Mouse (Mus musculus) forebrain, embryonic 14.5 days (tissue): ENCODE measurements around the gene Adap2. TPM values are rescaled to one million over a fixed set of nuclear protein-coding genes. Genes with fewer than 3 reads are reported as not detected.
A peak's percentile ranks its signal among the peaks of the same experiment; 100 is the strongest.
"Not testable (repeated sequence)": the region's sequence is repeated elsewhere in the genome, so short reads cannot be mapped to it uniquely, and the experiment has no call there.

ENCODE experiments used
- ATAC-seq: fragments of 200-750 bp; cut with Nextera tagmentation; 2 replicates; pipeline ENCODE4 v1.8.0; 2017; ENCODE audit warnings: mild to moderate bottlenecking, moderate library complexity
- DNase-seq: peaks from one replicate; pipeline ENCODE4 v3.0.0-alpha.2; 2015; ENCODE audit warnings: low spot score
- H3K27ac ChIP-seq: fragments of 300-500 bp; sonication (generic); 2 replicates; pipeline ENCODE4 v1.5.1; 2014; ENCODE audit warnings: low read depth, mild to moderate bottlenecking, control low read depth, low read length, moderate library complexity
- H3K27me3 ChIP-seq: fragments of 300-500 bp; sonication (generic); replicated peaks from 2 replicates; pipeline ENCODE4 v1.6.1; 2014; ENCODE audit warnings: low read length, control low read depth, mixed read lengths; ENCODE audit not compliant: control insufficient read depth, insufficient read depth
- H3K36me3 ChIP-seq: fragments of 300-500 bp; sonication (generic); 2 replicates; pipeline ENCODE4 v1.6.1; 2014; ENCODE audit warnings: low read length, control low read depth; ENCODE audit not compliant: control insufficient read depth, insufficient read depth
- H3K4me1 ChIP-seq: fragments of 300-500 bp; sonication (generic); 2 replicates; pipeline ENCODE4 v1.6.1; 2014; ENCODE audit warnings: antibody characterized with exemption, low read length, control low read depth; ENCODE audit not compliant: control insufficient read depth, insufficient read depth
- H3K4me2 ChIP-seq: fragments of 300-500 bp; sonication (generic); 2 replicates; pipeline ENCODE4 v1.6.1; 2014; ENCODE audit warnings: mild to moderate bottlenecking, control low read depth, low read length
- H3K4me3 ChIP-seq: fragments of 300-500 bp; sonication (generic); 2 replicates; pipeline ENCODE4 v1.5.1; 2014; ENCODE audit warnings: low read depth, low read length, control low read depth
- H3K9ac ChIP-seq: fragments of 300-500 bp; sonication (generic); 2 replicates; pipeline ENCODE4 v1.6.1; 2014; ENCODE audit warnings: mild to moderate bottlenecking, low read length, control low read depth, moderate library complexity
- H3K9me3 ChIP-seq: fragments of 300-500 bp; sonication (generic); replicated peaks from 2 replicates; pipeline ENCODE4 v1.6.1; 2016; ENCODE audit warnings: low read length, control low read depth, mixed read lengths; ENCODE audit not compliant: control insufficient read depth
- WGBS: fragments of 180-500 bp; shearing (Covaris S2); extraction: QIAGEN DNeasy Blood & Tissue Kit; methylation state at CpG from one replicate; pipeline ENCODE4 v1.1.7; 2014; 5-methylcytosine and 5-hydroxymethylcytosine counted together
- polyA plus RNA-seq: library from polyadenylated mRNA; unstranded; fragments of >200 nt; fragmentation: Nextera tagmentation; extraction: Ambion mirVana; gene quantifications from 2 replicates; pipeline ENCODE4 v1.2.1, GENCODE M21; 2014

Adap2 gene
- polyA plus RNA-seq, 1 experiment from 2014 or later: 2.0 TPM

DNA sequence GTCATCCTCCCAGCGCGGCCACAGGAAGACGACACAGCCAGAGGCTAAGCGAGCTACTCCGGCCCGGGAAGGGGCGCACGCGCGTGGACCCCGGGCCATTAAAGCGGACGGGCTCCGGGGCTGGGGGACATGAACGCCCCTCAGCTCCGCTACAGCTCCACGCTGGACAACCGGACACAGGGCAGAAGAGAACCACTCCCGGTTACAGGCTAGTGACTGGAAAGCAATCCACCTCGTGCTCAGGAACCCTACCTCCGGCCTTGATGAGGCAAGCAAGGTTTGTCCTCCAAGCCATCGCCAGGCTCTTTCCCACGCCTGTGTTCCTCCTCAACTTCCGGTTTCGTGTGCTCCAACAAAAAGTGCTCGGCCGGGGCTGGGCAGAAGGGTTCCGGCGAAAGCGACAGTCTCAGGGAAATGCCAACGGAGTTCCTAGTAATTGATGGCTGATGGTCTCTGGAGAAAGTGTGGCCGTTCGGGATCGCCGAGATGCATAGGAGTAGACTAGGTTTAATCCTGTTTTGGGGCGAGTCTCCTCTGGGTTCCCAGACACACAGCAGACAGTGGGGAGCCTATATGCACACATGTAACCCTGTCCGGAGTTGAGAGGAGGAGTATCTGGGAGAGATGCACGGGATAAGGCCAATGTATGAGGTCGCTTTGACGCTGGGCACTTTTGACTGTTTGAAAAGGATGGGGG, 11.9 kb upstream of the Adap2 start, which contains the start of gene Tefm:
TSS of gene Tefm (minus strand) at position 351 of the 697 bp plus-strand sequence.
- Histone ChIP-seq H3K4me1 (peaks cover 6% of the 10 kb centered on the region; the same call in 1 of the 2 replicates), H3K27ac (peak within 1 kb of the TSS; percentile 41; the same call in 1 of the 2 replicates), H3K4me3 (peak within 1 kb of the TSS; percentile 44), H3K9me3 (no peaks in the 10 kb centered on the region), H3K4me2 (peak within 1 kb of the TSS; percentile 61), H3K36me3 (peaks cover 17% of the 10 kb centered on the region; the same call in 1 of the 2 replicates), H3K9ac (peak within 1 kb of the TSS; percentile 65), H3K27me3 (no peaks in the 10 kb centered on the region)
- peak; percentile 96 for ATAC-seq
- DNase-seq: peak; percentile 91
- under 1% methylated on average over 40 of the region's 40 CpGs for WGBS

DNA sequence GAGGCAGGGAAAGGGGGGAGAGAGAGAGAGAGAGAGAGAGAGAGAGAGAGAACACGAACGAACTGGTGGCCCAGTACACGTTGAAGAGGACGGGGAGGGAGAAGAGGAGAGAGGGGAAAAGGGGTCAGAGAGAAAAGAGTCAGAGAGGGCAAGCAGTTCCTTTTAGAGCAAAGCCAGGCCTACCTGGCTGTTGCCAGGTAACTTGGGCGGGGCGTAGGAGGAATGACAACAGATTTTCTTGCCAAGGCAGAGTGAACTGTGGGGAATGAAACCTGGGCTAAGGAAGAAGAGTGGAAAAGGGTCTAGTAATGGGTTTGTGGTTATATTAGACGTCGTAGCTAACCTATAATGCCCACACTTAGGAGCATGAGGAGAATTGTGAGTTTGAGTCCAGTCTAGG, 11.0 kb upstream of the Adap2 start:
- 46% methylated on average over 8 of the region's 8 CpGs for whole genome bisulfite sequencing
- H3K9ac ChIP-seq: peak overlapping the region; percentile 65; the same call in 1 of the 2 replicates
- H3K4me1 ChIP-seq: peaks cover 6% of the 10 kb centered on the region; the same call in 1 of the 2 replicates
- no peak overlapping the region for H3K27ac ChIP-seq
- DNase-seq (no peak), ATAC-seq (no peak)
- H3K4me3 ChIP-seq: peak overlapping the region; percentile 44; the same call in 1 of the 2 replicates
- H3K4me2 ChIP-seq: peak overlapping the region; percentile 61
- H3K9me3 ChIP-seq: no peaks in the 10 kb centered on the region
- H3K36me3 ChIP-seq: peaks cover 15% of the 10 kb centered on the region; the same call in 1 of the 2 replicates
- no peaks in the 10 kb centered on the region for H3K27me3 ChIP-seq

DNA sequence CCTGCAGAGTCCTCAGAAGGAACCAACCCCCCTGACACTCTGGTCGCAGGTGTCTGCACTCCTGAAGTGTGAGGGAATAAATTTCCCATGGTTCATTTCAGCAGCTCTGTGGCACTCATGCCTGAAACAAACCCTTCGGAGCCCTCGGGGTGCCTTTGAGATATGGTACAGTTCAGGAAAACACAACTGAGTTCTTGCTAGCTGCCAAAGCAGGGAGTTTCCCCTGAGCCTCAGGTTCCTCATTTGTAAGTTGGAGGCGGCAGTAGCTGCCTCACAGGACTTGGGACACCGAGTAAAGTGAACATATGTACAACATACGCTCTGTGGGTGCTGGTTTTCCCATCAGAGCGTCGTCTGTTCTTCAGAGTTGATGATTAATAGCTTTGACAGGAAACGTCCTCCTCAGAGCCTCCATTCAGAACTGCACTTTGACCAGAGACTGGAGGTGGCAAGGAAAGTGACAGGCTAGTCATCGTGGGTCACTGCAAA, 8.1 kb upstream of the Adap2 start:
- ATAC-seq (no peak), DNase-seq (no peak)
- H3K27me3 ChIP-seq: no peaks in the 10 kb centered on the region
- 77% methylated on average over 10 of the region's 10 CpGs for WGBS
- H3K27ac ChIP-seq: no peak overlapping the region
- H3K36me3 ChIP-seq: no peaks in the 10 kb centered on the region
- H3K9me3 ChIP-seq: no peaks in the 10 kb centered on the region
- no peak overlapping the region for H3K4me2 ChIP-seq
- H3K4me3 ChIP-seq: no peak overlapping the region
- H3K4me1 ChIP-seq: peaks cover 6% of the 10 kb centered on the region; the same call in 1 of the 2 replicates
- H3K9ac ChIP-seq: no peak overlapping the region

DNA sequence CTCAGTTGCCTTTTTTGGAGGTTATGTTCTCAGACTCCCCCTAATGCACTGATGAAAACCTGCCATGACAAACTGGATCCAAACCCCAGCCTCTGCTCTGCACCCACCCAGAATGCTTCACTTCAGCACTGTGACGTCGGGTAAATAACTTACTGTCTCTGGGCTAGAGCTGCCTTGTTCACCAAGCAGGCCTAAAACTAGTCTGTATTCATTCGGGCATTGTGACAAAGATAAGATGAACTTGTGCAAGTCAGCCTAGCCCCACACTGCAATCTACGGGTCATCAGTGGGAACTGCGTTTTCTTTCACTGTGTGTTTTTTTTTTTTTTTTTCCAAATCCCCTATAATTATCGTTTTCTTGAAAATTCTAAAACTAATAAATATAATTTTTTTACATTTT, 6.2 kb upstream of the Adap2 start:
- DNase-seq (no peak), ATAC-seq (no peak)
- H3K27me3 ChIP-seq: 0 out of 2 replicates have a peak, but pooled peaks cover 5% of the 10 kb centered on the region
- peaks cover 3% of the 10 kb centered on the region; the same call in 1 of the 2 replicates for H3K4me1 ChIP-seq
- no peak overlapping the region for H3K4me2 ChIP-seq
- no peak overlapping the region for H3K27ac ChIP-seq
- no peaks in the 10 kb centered on the region for H3K9me3 ChIP-seq
- H3K9ac ChIP-seq: no peak overlapping the region
- no peak overlapping the region for H3K4me3 ChIP-seq
- 80% methylated on average over 6 of the region's 6 CpGs for WGBS
- H3K36me3 ChIP-seq: no peaks in the 10 kb centered on the region

DNA sequence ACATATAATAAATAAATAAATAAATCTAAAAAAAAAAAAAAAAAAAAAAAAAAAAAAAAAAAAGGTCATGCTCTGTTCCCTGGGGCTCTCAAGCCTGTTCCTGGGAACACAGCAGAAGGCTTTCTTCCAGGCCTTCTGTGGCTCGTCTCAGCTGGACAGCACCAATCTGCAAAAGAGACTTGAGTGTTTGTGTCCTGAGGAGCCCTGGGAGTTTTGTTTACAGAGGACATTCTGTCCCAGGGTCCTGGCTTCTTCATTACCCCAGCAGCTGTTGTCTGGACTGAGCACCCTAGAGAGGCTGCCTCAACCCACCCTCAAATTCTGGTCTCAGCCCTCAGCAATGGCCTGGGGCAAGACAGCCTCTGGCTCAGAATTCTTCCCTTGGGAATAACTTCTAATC, 5.6 kb upstream of the Adap2 start:
- Histone ChIP-seq H3K4me1 (no peaks in the 10 kb centered on the region), H3K4me2 (no peak overlapping the region), H3K27ac (no peak overlapping the region), H3K27me3 (peaks cover 8% of the 10 kb centered on the region), H3K9me3 (no peaks in the 10 kb centered on the region), H3K36me3 (no peaks in the 10 kb centered on the region), H3K4me3 (no peak overlapping the region), H3K9ac (no peak overlapping the region)
- no peak for DNase-seq
- 70% methylated on average over 1 of the region's 1 CpGs for WGBS
- ATAC-seq: no peak

DNA sequence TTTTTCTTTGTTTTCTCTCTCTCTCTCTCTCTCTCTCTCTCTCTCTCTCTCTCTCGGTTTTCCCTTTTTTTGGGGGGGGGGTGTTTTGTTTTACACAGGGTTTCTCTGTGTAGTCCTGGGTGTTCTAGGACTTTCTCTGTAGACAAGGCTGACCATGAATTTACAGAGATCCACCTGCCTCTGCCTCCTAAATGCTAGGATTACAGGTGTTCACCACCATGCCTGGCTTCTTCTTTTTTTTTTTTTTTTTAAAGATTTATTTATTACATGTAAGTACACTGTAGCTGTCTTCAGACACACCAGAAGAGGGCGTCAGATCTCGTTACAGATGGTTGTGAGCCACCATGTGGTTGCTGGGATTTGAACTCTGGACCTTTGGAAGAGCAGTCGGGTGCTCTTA, 4.9 kb upstream of the Adap2 start:
- H3K36me3 ChIP-seq, H3K9ac ChIP-seq, H3K4me1 ChIP-seq, H3K4me2 ChIP-seq, H3K4me3 ChIP-seq, H3K9me3 ChIP-seq, ATAC-seq, DNase-seq, H3K27ac ChIP-seq: not testable (repeated sequence)
- peaks cover 15% of the 10 kb centered on the region for H3K27me3 ChIP-seq
- WGBS: 75% methylated on average over 2 of the region's 4 CpGs

DNA sequence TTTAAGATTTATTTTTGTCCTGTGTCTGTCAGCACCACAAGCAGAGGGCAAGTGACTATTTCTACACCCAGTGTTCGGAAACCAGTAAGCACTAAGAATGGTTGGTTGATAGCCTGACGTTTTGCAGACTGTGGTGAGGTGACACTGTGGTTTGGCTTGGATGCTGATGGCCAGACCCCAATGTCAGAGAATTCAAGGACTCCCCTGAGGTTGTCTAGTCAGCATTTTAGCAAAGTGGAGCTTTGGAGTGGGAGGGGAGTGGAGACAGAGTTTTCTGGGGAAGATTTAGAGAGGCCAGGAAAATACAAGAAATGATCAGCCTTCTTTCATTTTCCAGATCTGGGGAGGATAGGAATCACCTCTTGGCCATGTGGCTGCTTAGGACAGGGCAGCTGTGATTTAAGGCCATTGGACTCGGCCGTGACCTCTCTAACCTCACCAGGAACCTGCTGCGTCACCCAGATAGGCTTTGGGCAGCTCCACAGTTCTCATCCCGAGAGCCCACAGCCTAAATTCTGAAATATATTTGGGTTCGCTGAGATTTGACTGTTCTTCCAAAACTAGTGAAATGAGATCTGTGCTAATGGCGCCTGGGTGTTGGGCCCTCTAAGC, 4.4 kb upstream of the Adap2 start:
- DNase-seq: no peak
- H3K27ac ChIP-seq: no peak overlapping the region
- H3K4me1 ChIP-seq: no peaks in the 10 kb centered on the region
- H3K4me2 ChIP-seq: no peak overlapping the region
- H3K9me3 ChIP-seq: no peaks in the 10 kb centered on the region
- ATAC-seq: no peak
- H3K4me3 ChIP-seq: no peak overlapping the region
- WGBS: 88% methylated on average over 8 of the region's 8 CpGs
- peaks cover 20% of the 10 kb centered on the region for H3K27me3 ChIP-seq
- H3K9ac ChIP-seq: no peak overlapping the region
- no peaks in the 10 kb centered on the region for H3K36me3 ChIP-seq

DNA sequence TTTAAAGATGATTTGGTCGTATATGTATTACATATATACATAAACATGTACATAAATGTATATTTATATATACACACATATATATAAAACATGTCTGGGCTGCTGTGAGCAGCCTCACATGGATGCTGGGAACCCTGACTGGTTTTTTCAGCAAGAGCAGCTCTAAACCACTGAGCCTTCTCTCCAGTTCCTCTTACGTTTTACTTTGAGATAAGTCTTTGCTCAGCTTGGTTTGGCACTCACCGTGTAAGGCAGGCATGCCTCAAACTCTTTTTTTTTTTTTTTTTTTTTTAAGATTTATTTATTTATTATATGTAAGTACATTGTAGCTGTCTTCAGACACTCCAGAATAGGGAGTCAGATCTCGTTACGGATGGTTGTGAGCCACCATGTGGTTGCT, 3.3 kb upstream of the Adap2 start:
- no peak overlapping the region for H3K4me3 ChIP-seq
- 74% methylated on average over 5 of the region's 5 CpGs for WGBS
- no peaks in the 10 kb centered on the region for H3K9me3 ChIP-seq
- no peak overlapping the region for H3K27ac ChIP-seq
- H3K27me3 ChIP-seq: peaks cover 31% of the 10 kb centered on the region
- no peak overlapping the region for H3K4me2 ChIP-seq
- H3K36me3 ChIP-seq: no peaks in the 10 kb centered on the region
- DNase-seq: no peak
- ATAC-seq: no peak
- H3K4me1 ChIP-seq: no peaks in the 10 kb centered on the region
- no peak overlapping the region for H3K9ac ChIP-seq

DNA sequence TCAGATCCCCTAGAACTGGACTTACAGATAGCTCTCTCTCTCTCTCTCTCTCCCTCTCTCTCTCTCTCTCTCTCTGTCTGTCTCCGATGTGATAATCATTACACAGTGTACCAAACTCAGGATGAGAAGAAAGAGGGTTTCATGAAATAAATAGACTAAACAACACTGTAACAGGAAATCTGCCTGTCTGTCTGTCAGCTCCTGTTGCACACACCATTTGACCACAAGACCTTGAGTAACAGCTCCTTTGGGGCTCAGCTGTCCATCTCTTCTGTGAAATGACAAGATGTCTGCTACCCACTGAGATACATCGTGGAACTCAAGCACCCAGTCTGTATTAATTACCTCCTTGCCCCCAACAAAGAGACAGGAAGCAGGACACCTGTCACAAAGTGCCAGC, 2.4 kb upstream of the Adap2 start:
- no peak overlapping the region for H3K4me2 ChIP-seq
- no peak overlapping the region for H3K9ac ChIP-seq
- no peaks in the 10 kb centered on the region for H3K9me3 ChIP-seq
- H3K4me1 ChIP-seq: no peaks in the 10 kb centered on the region
- H3K36me3 ChIP-seq: no peaks in the 10 kb centered on the region
- no peak overlapping the region for H3K4me3 ChIP-seq
- no peak for ATAC-seq
- WGBS: 69% methylated on average over 2 of the region's 2 CpGs
- H3K27ac ChIP-seq: no peak overlapping the region
- no peak for DNase-seq
- H3K27me3 ChIP-seq: peaks cover 32% of the 10 kb centered on the region
